16 mouse cellular contexts compared by ENCODE assay signal in genomic region chr7:25058394-25058793, GRCm38 (mm10). TPM values are rescaled to one million over a fixed set of nuclear protein-coding genes. Genes with fewer than 3 reads are reported as not detected.
DNase-seq lines count a peak whose midpoint lies in the region; ATAC-seq and TF ChIP-seq lines count a peak whose summit lies in the region.
"Had no signal": no experiment of that assay in that cellular context is flagged by ENCODE, and none has a peak within 500 bp of the region (broad histone marks: within the 10 kb centered on the region; RNA-seq: fewer than 3 reads in every experiment).

No protein-coding gene starts in this region.

- H3K27me3 ChIP-seq in heart, embryonic 12.5 days (replicated peaks) = no peaks in the 10 kb centered on the region
- no peaks in the 10 kb centered on the region for H3K27me3 ChIP-seq in heart, embryonic 11.5 days (ENCODE audit: control insufficient read depth, insufficient read depth, low read length)
- H3K27me3 ChIP-seq in kidney, embryonic 16.5 days (ENCODE audit: insufficient read depth, low read length) = no peaks in the 10 kb centered on the region
- no peaks in the 10 kb centered on the region for H3K27me3 ChIP-seq in midbrain, embryonic 15.5 days (replicated peaks)
- H3K27me3 ChIP-seq in midbrain, postnatal 0 days (ENCODE audit: insufficient read depth, low read length) = no peaks in the 10 kb centered on the region
- H3K27me3 ChIP-seq in forebrain, embryonic 10.5 days (ENCODE audit: poor library complexity, severe bottlenecking) = no peaks in the 10 kb centered on the region
- H3K27me3 ChIP-seq: forebrain, embryonic 15.5 days; heart, embryonic 13.5 days had no signal

- H3K4me1 ChIP-seq in heart, embryonic 12.5 days (replicated peaks) = peaks cover 27% of the 10 kb centered on the region
- H3K4me1 ChIP-seq in heart, embryonic 11.5 days (ENCODE audit: control insufficient read depth, insufficient read depth, low read length) = peaks cover 10% of the 10 kb centered on the region
- no peaks in the 10 kb centered on the region for H3K4me1 ChIP-seq in kidney, embryonic 16.5 days (ENCODE audit: insufficient read depth, low read length)
- no peaks in the 10 kb centered on the region for H3K4me1 ChIP-seq in midbrain, embryonic 15.5 days
- no peaks in the 10 kb centered on the region for H3K4me1 ChIP-seq in midbrain, postnatal 0 days (ENCODE audit: insufficient read depth, low read length)
- H3K4me1 ChIP-seq in forebrain, embryonic 10.5 days = no peaks in the 10 kb centered on the region
- H3K4me1 ChIP-seq: embryonic facial prominence, embryonic 10.5 days; forebrain, embryonic 15.5 days had no signal

- no peak for DNase-seq in kidney, postnatal 25 days
- no peak for DNase-seq in midbrain, postnatal 0 days (ENCODE audit: low spot score)
- DNase-seq in MN1 (ENCODE audit: low spot score) = peak; percentile 26
- no peak for DNase-seq in forebrain, embryonic 10.5 days (ENCODE audit: extremely low spot score, low spot score)
- DNase-seq: adrenal gland, adult 8-10 months; cerebellum, adult 2 months; gastrocnemius, postnatal 36 days; heart, adult 18-20 months had no signal

- WGBS in heart, embryonic 12.5 days = 85% methylated on average over 8 of the region's 8 CpGs
- 78% methylated on average over 8 of the region's 8 CpGs for WGBS in heart, embryonic 11.5 days (ENCODE audit: insufficient replicate concordance)
- 82% methylated on average over 8 of the region's 8 CpGs for WGBS in kidney, embryonic 16.5 days
- WGBS in midbrain, embryonic 15.5 days = 93% methylated on average over 8 of the region's 8 CpGs
- 93% methylated on average over 8 of the region's 8 CpGs for WGBS in midbrain, postnatal 0 days
- 89% methylated on average over 8 of the region's 8 CpGs for WGBS in forebrain, embryonic 10.5 days

- peaks cover 96% of the 10 kb centered on the region for H3K36me3 ChIP-seq in heart, embryonic 12.5 days
- peaks cover 59% of the 10 kb centered on the region for H3K36me3 ChIP-seq in heart, embryonic 11.5 days (ENCODE audit: control insufficient read depth, insufficient read depth, low read length)
- peaks cover 68% of the 10 kb centered on the region for H3K36me3 ChIP-seq in kidney, embryonic 16.5 days (ENCODE audit: insufficient read depth, low read length)
- H3K36me3 ChIP-seq in midbrain, embryonic 15.5 days (replicated peaks) = peaks cover 92% of the 10 kb centered on the region
- peaks cover 79% of the 10 kb centered on the region for H3K36me3 ChIP-seq in midbrain, postnatal 0 days (ENCODE audit: insufficient read depth, low read length)
- peaks cover 98% of the 10 kb centered on the region for H3K36me3 ChIP-seq in forebrain, embryonic 10.5 days (replicated peaks)

- H3K9ac ChIP-seq in heart, embryonic 12.5 days = no peak overlapping the region
- H3K9ac ChIP-seq in heart, embryonic 11.5 days (ENCODE audit: low read depth, low read length) = no peak overlapping the region
- no peak overlapping the region for H3K9ac ChIP-seq in kidney, embryonic 16.5 days (replicated peaks; ENCODE audit: low read length)
- no peak overlapping the region for H3K9ac ChIP-seq in midbrain, embryonic 15.5 days
- no peak overlapping the region for H3K9ac ChIP-seq in midbrain, postnatal 0 days (replicated peaks; ENCODE audit: low read length, poor library complexity, severe bottlenecking)
- H3K9ac ChIP-seq: forebrain, embryonic 15.5 days; heart, embryonic 13.5 days had no signal

- peak; percentile 13; the same call in 1 of the 2 replicates for ATAC-seq in heart, embryonic 12.5 days (ENCODE audit: insufficient number of reproducible peaks, low FRiP score)
- ATAC-seq in heart, embryonic 11.5 days (replicated peaks; ENCODE audit: insufficient number of reproducible peaks, low FRiP score, low TSS enrichment) = no peak
- ATAC-seq in kidney, embryonic 16.5 days (ENCODE audit: low FRiP score, low TSS enrichment) = 0 out of 2 replicates have a peak, but pooled peaks have one; percentile 16
- 0 out of 2 replicates have a peak, but pooled peaks have one; percentile 9 for ATAC-seq in midbrain, embryonic 15.5 days (replicated peaks)
- no peak for ATAC-seq in midbrain, postnatal 0 days (ENCODE audit: low FRiP score)
- ATAC-seq: forebrain, embryonic 15.5 days; hindbrain, postnatal 0 days had no signal

- H3K4me3 ChIP-seq in heart, embryonic 12.5 days = no peak overlapping the region
- H3K4me3 ChIP-seq in heart, embryonic 11.5 days (ENCODE audit: low read depth, low read length) = no peak overlapping the region
- no peak overlapping the region for H3K4me3 ChIP-seq in kidney, embryonic 16.5 days (ENCODE audit: low read length)
- no peak overlapping the region for H3K4me3 ChIP-seq in midbrain, embryonic 15.5 days
- H3K4me3 ChIP-seq in midbrain, postnatal 0 days (ENCODE audit: low read depth, low read length) = no peak overlapping the region
- H3K4me3 ChIP-seq in forebrain, embryonic 10.5 days = no peak overlapping the region
- H3K4me3 ChIP-seq: embryonic facial prominence, embryonic 10.5 days; forebrain, embryonic 15.5 days; heart, embryonic 13.5 days had no signal

- H3K4me2 ChIP-seq in heart, embryonic 12.5 days = no peak overlapping the region
- no peak overlapping the region for H3K4me2 ChIP-seq in heart, embryonic 11.5 days
- H3K4me2 ChIP-seq in kidney, embryonic 16.5 days (replicated peaks; ENCODE audit: low read depth, low read length) = no peak overlapping the region
- H3K4me2 ChIP-seq in midbrain, embryonic 15.5 days = no peak overlapping the region
- no peak overlapping the region for H3K4me2 ChIP-seq in midbrain, postnatal 0 days (ENCODE audit: low read depth, low read length, poor library complexity, severe bottlenecking)
- H3K4me2 ChIP-seq: forebrain, embryonic 15.5 days; heart, embryonic 13.5 days had no signal

- no peak for TF ChIP-seq CTCF in midbrain, postnatal 0 days (IDR thresholded peaks at IDR 0.05)

- H3K9me3 ChIP-seq in heart, embryonic 12.5 days (replicated peaks) = no peaks in the 10 kb centered on the region
- H3K9me3 ChIP-seq in heart, embryonic 11.5 days (replicated peaks; ENCODE audit: control insufficient read depth, low read length) = no peaks in the 10 kb centered on the region
- no peaks in the 10 kb centered on the region for H3K9me3 ChIP-seq in kidney, embryonic 16.5 days (ENCODE audit: low read length)
- H3K9me3 ChIP-seq in midbrain, embryonic 15.5 days = no peaks in the 10 kb centered on the region
- no peaks in the 10 kb centered on the region for H3K9me3 ChIP-seq in midbrain, postnatal 0 days (ENCODE audit: low read length)
- H3K9me3 ChIP-seq in forebrain, embryonic 10.5 days = peaks cover 9% of the 10 kb centered on the region
- H3K9me3 ChIP-seq: embryonic facial prominence, embryonic 10.5 days; forebrain, embryonic 15.5 days; heart, embryonic 13.5 days had no signal

- H3K27ac ChIP-seq in heart, embryonic 12.5 days (ENCODE audit: poor library complexity, severe bottlenecking) = no peak overlapping the region
- H3K27ac ChIP-seq in heart, embryonic 11.5 days (ENCODE audit: low read depth, low read length) = no peak overlapping the region
- H3K27ac ChIP-seq in kidney, embryonic 16.5 days (ENCODE audit: low read length) = no peak overlapping the region
- H3K27ac ChIP-seq in midbrain, embryonic 15.5 days = no peak overlapping the region
- H3K27ac ChIP-seq in midbrain, postnatal 0 days (ENCODE audit: low read depth, low read length) = no peak overlapping the region
- no peak overlapping the region for H3K27ac ChIP-seq in forebrain, embryonic 10.5 days
- H3K27ac ChIP-seq: embryonic facial prominence, embryonic 10.5 days; forebrain, embryonic 15.5 days; heart, embryonic 13.5 days; hindbrain, postnatal 0 days had no signal

RNA-seq across cellular contexts. Expression of gene Grik5, which starts 13.8 kb away (rescaled TPM):
- polyA plus RNA-seq in heart, embryonic 12.5 days (2016; fragmentation: Nextera tagmentation; extraction: Ambion mirVana) = 7.7 and 7.9 TPM in 2 replicates
- 5.7 and 8.1 TPM in 2 replicates for polyA plus RNA-seq in heart, embryonic 11.5 days (2014; fragmentation: Nextera tagmentation; extraction: Ambion mirVana)
- 5.1 and 6.3 TPM in 2 replicates for polyA plus RNA-seq in kidney, embryonic 16.5 days (2015; fragmentation: Nextera tagmentation; extraction: Ambion mirVana)
- 19.5 and 22.1 TPM in 2 replicates for polyA plus RNA-seq in midbrain, embryonic 15.5 days (2015; fragmentation: Nextera tagmentation; extraction: Ambion mirVana)
- total RNA-seq in midbrain, postnatal 0 days (2014; rRNA removed) = 153 and 161 TPM in 2 replicates
- 15.7 and 18.6 TPM in 2 replicates for polyA plus RNA-seq in midbrain, postnatal 0 days (2015; fragmentation: Nextera tagmentation; extraction: Ambion mirVana)
- 4.4 and 6.8 TPM in 2 replicates for polyA plus RNA-seq in forebrain, embryonic 10.5 days (2016; fragmentation: Nextera tagmentation; extraction: Ambion mirVana)

RNA-seq across cellular contexts. Expression of gene Zfp574, which starts 14.0 kb away (rescaled TPM):
- polyA plus RNA-seq in heart, embryonic 12.5 days (2016; fragmentation: Nextera tagmentation; extraction: Ambion mirVana) = 24.4 and 24.5 TPM in 2 replicates
- 14.9 and 15.7 TPM in 2 replicates for polyA plus RNA-seq in heart, embryonic 11.5 days (2014; fragmentation: Nextera tagmentation; extraction: Ambion mirVana)
- polyA plus RNA-seq in kidney, embryonic 16.5 days (2015; fragmentation: Nextera tagmentation; extraction: Ambion mirVana) = 37.7 and 44.1 TPM in 2 replicates
- polyA plus RNA-seq in midbrain, embryonic 15.5 days (2015; fragmentation: Nextera tagmentation; extraction: Ambion mirVana) = 39.1 and 41.3 TPM in 2 replicates
- total RNA-seq in midbrain, postnatal 0 days (2014; rRNA removed) = 37.4 and 38.0 TPM in 2 replicates
- polyA plus RNA-seq in midbrain, postnatal 0 days (2015; fragmentation: Nextera tagmentation; extraction: Ambion mirVana) = 30.9 and 31.9 TPM in 2 replicates
- polyA plus RNA-seq in forebrain, embryonic 10.5 days (2016; fragmentation: Nextera tagmentation; extraction: Ambion mirVana) = 41.5 and 42.5 TPM in 2 replicates

RNA-seq across cellular contexts. Expression of gene Atp1a3, which starts 52.6 kb away (rescaled TPM):
- polyA plus RNA-seq in heart, embryonic 12.5 days (2016; fragmentation: Nextera tagmentation; extraction: Ambion mirVana) = 2.9 and 3.8 TPM in 2 replicates
- polyA plus RNA-seq in heart, embryonic 11.5 days (2014; fragmentation: Nextera tagmentation; extraction: Ambion mirVana) = 2.3 and 4.1 TPM in 2 replicates
- polyA plus RNA-seq in kidney, embryonic 16.5 days (2015; fragmentation: Nextera tagmentation; extraction: Ambion mirVana) = 0.66 and 1.5 TPM in 2 replicates
- 405 and 430 TPM in 2 replicates for polyA plus RNA-seq in midbrain, embryonic 15.5 days (2015; fragmentation: Nextera tagmentation; extraction: Ambion mirVana)
- 493 and 502 TPM in 2 replicates for total RNA-seq in midbrain, postnatal 0 days (2014; rRNA removed)
- polyA plus RNA-seq in midbrain, postnatal 0 days (2015; fragmentation: Nextera tagmentation; extraction: Ambion mirVana) = 727 and 786 TPM in 2 replicates
- polyA plus RNA-seq in forebrain, embryonic 10.5 days (2016; fragmentation: Nextera tagmentation; extraction: Ambion mirVana) = 6.8 and 9.1 TPM in 2 replicates

Comparison
In these comparisons a context has a peak if more than half of its experiments do, and no peak if none do; other contexts are left out.
1. ATAC-seq: peak in heart, embryonic 12.5 days (single experiment), kidney, embryonic 16.5 days (single experiment) and midbrain, embryonic 15.5 days (single experiment); none in heart, embryonic 11.5 days (single experiment) and midbrain, postnatal 0 days (single experiment).
2. RNA of gene Atp1a3, which starts 52.6 kb away (polyA plus RNA-seq): 727 to 786 TPM in midbrain, postnatal 0 days and 405 to 430 TPM in midbrain, embryonic 15.5 days; 6.8 to 9.1 TPM in forebrain, embryonic 10.5 days, 2.9 to 3.8 TPM in heart, embryonic 12.5 days, 2.3 to 4.1 TPM in heart, embryonic 11.5 days and 0.66 to 1.5 TPM in kidney, embryonic 16.5 days; every median in the first group is over 10 times any median in the second.